Comparison of ENCODE assay signal across 7 mouse cellular contexts in genomic region chrX:8251789-8252333, GRCm38 (mm10). TPM values are rescaled to one million over a fixed set of nuclear protein-coding genes. Genes with fewer than 3 reads are reported as not detected.
DNase-seq lines count a peak whose midpoint lies in the region; ATAC-seq lines count a peak whose summit lies in the region.

No protein-coding gene starts in this region.

- H3K27ac ChIP-seq in forebrain, embryonic 11.5 days (ENCODE audit: low read depth, low read length): no peak overlapping the region
- H3K27ac ChIP-seq in liver, embryonic 11.5 days (ENCODE audit: low read depth, low read length): no peak overlapping the region
- H3K27ac ChIP-seq in stomach, embryonic 16.5 days (ENCODE audit: low read length): no peak overlapping the region

- peak overlapping the region; percentile 49 for H3K4me2 ChIP-seq in forebrain, embryonic 11.5 days (ENCODE audit: low read depth, low read length, severe bottlenecking)
- peak overlapping the region; percentile 71 for H3K4me2 ChIP-seq in liver, embryonic 11.5 days
- H3K4me2 ChIP-seq in stomach, embryonic 16.5 days (ENCODE audit: low read depth, low read length): peak overlapping the region; percentile 62

- no peaks in the 10 kb centered on the region for H3K4me1 ChIP-seq in forebrain, embryonic 11.5 days (replicated peaks; ENCODE audit: control insufficient read depth, insufficient read depth, low read length)
- H3K4me1 ChIP-seq in liver, embryonic 11.5 days (replicated peaks; ENCODE audit: control insufficient read depth, insufficient read depth, low read length): no peaks in the 10 kb centered on the region
- H3K4me1 ChIP-seq in stomach, embryonic 16.5 days (ENCODE audit: control insufficient read depth, insufficient read depth, low read length): 0 out of 2 replicates have a peak, but pooled peaks cover 3% of the 10 kb centered on the region

- intact Hi-C loops in left cerebral cortex, postnatal 36 days (cut with DNase I): loop anchor here (5.0 kb wide), 1 partner anchor 105 kb away; the partner anchor contains the start of gene Rbm3

- 15% methylated on average over 18 of the region's 18 CpGs for WGBS in forebrain, embryonic 11.5 days
- WGBS in liver, embryonic 11.5 days: 10% methylated on average over 18 of the region's 18 CpGs
- WGBS in stomach, embryonic 16.5 days: 18% methylated on average over 18 of the region's 18 CpGs

- ATAC-seq in forebrain, embryonic 11.5 days (replicated peaks; ENCODE audit: low FRiP score): peak; percentile 70; the same call in 1 of the 2 replicates
- ATAC-seq in liver, embryonic 11.5 days (replicated peaks; ENCODE audit: low FRiP score): peak; percentile 60
- ATAC-seq in stomach, embryonic 16.5 days (ENCODE audit: insufficient read depth, low FRiP score): peak; percentile 24; the same call in 1 of the 2 replicates

- no peaks in the 10 kb centered on the region for H3K9me3 ChIP-seq in forebrain, embryonic 11.5 days (ENCODE audit: control insufficient read depth, low read length)
- H3K9me3 ChIP-seq in liver, embryonic 11.5 days (ENCODE audit: control insufficient read depth, low read length): no peaks in the 10 kb centered on the region
- H3K9me3 ChIP-seq in stomach, embryonic 16.5 days (replicated peaks; ENCODE audit: control insufficient read depth, low read length): no peaks in the 10 kb centered on the region

- H3K9ac ChIP-seq in forebrain, embryonic 11.5 days (ENCODE audit: low read length): peak overlapping the region; percentile 71
- H3K9ac ChIP-seq in liver, embryonic 11.5 days (ENCODE audit: low read depth, low read length): peak overlapping the region; percentile 72
- H3K9ac ChIP-seq in stomach, embryonic 16.5 days (ENCODE audit: low read length): peak overlapping the region; percentile 76

- no peaks in the 10 kb centered on the region for H3K27me3 ChIP-seq in forebrain, embryonic 11.5 days (ENCODE audit: control insufficient read depth, insufficient read depth, low read length)
- H3K27me3 ChIP-seq in liver, embryonic 11.5 days (replicated peaks; ENCODE audit: control insufficient read depth, insufficient read depth, low read length): no peaks in the 10 kb centered on the region
- H3K27me3 ChIP-seq in stomach, embryonic 16.5 days (ENCODE audit: control insufficient read depth, insufficient read depth, low read length): no peaks in the 10 kb centered on the region

- H3K36me3 ChIP-seq in forebrain, embryonic 11.5 days (ENCODE audit: control insufficient read depth, insufficient read depth, low read length): no peaks in the 10 kb centered on the region
- H3K36me3 ChIP-seq in liver, embryonic 11.5 days (ENCODE audit: control insufficient read depth, insufficient read depth, low read length): no peaks in the 10 kb centered on the region
- no peaks in the 10 kb centered on the region for H3K36me3 ChIP-seq in stomach, embryonic 16.5 days (ENCODE audit: control insufficient read depth, insufficient read depth, low read length)

- peak overlapping the region; percentile 52 for H3K4me3 ChIP-seq in forebrain, embryonic 11.5 days (ENCODE audit: low read depth, low read length)
- peak overlapping the region; percentile 69 for H3K4me3 ChIP-seq in liver, embryonic 11.5 days (ENCODE audit: low read depth, low read length)
- H3K4me3 ChIP-seq in stomach, embryonic 16.5 days (replicated peaks; ENCODE audit: low read length): peak overlapping the region; percentile 65

- DNase-seq in ovary, postnatal 10 days (ENCODE audit: low spot score): peak; percentile 3
- no peak for DNase-seq in ovary, adult 18-20 months (ENCODE audit: low spot score)
- no peak for DNase-seq in forebrain, embryonic 11.5 days (ENCODE audit: low spot score)
- DNase-seq in liver, embryonic 11.5 days (ENCODE audit: low spot score): no peak
- no peak for DNase-seq in left cerebral cortex, postnatal 36 days (ENCODE audit: low spot score in 2 of 2)
- DNase-seq in kidney, postnatal 10 days: no peak

RNA-seq across cellular contexts. Expression of gene Ftsj1, which starts 0.3 kb away (rescaled TPM):
- 40.4 and 47.1 TPM in 2 replicates for polyA plus RNA-seq in forebrain, embryonic 11.5 days (2014; fragmentation: Nextera tagmentation; extraction: Ambion mirVana)
- polyA plus RNA-seq in liver, embryonic 11.5 days (2014; fragmentation: Nextera tagmentation; extraction: Ambion mirVana): 59.6 and 62.7 TPM in 2 replicates
- 35.1 and 39.1 TPM in 2 replicates for polyA plus RNA-seq in stomach, embryonic 16.5 days (2015; fragmentation: Nextera tagmentation; extraction: Ambion mirVana)
- total RNA-seq in left cerebral cortex, postnatal 36 days (2021): 10 to 100 TPM; 22.8 to 27.2 TPM

RNA-seq across cellular contexts. Expression of gene Slc38a5, which starts 19.1 kb away (rescaled TPM):
- 5.4 and 6.1 TPM in 2 replicates for polyA plus RNA-seq in forebrain, embryonic 11.5 days (2014; fragmentation: Nextera tagmentation; extraction: Ambion mirVana)
- 77.7 and 84.1 TPM in 2 replicates for polyA plus RNA-seq in liver, embryonic 11.5 days (2014; fragmentation: Nextera tagmentation; extraction: Ambion mirVana)
- polyA plus RNA-seq in stomach, embryonic 16.5 days (2015; fragmentation: Nextera tagmentation; extraction: Ambion mirVana): 26.0 and 31.3 TPM in 2 replicates
- total RNA-seq in left cerebral cortex, postnatal 36 days (2021): 1 to 10 TPM; 2.3 to 4.3 TPM

RNA-seq across cellular contexts. Expression of gene Porcn, which starts 45.5 kb away (rescaled TPM):
- polyA plus RNA-seq in forebrain, embryonic 11.5 days (2014; fragmentation: Nextera tagmentation; extraction: Ambion mirVana): 13.6 and 14.5 TPM in 2 replicates
- 2.4 and 2.8 TPM in 2 replicates for polyA plus RNA-seq in liver, embryonic 11.5 days (2014; fragmentation: Nextera tagmentation; extraction: Ambion mirVana)
- 13.8 and 15.9 TPM in 2 replicates for polyA plus RNA-seq in stomach, embryonic 16.5 days (2015; fragmentation: Nextera tagmentation; extraction: Ambion mirVana)
- total RNA-seq in left cerebral cortex, postnatal 36 days (2021): 10 to 100 TPM; 74.4 to 76.7 TPM

RNA-seq across cellular contexts. Expression of gene Ebp, which starts 58.5 kb away (rescaled TPM):
- 24.5 and 25.2 TPM in 2 replicates for polyA plus RNA-seq in forebrain, embryonic 11.5 days (2014; fragmentation: Nextera tagmentation; extraction: Ambion mirVana)
- 54.7 and 55.6 TPM in 2 replicates for polyA plus RNA-seq in liver, embryonic 11.5 days (2014; fragmentation: Nextera tagmentation; extraction: Ambion mirVana)
- 53.3 and 67.0 TPM in 2 replicates for polyA plus RNA-seq in stomach, embryonic 16.5 days (2015; fragmentation: Nextera tagmentation; extraction: Ambion mirVana)
- total RNA-seq in left cerebral cortex, postnatal 36 days (2021): 10 to 100 TPM; 33.5 to 35.9 TPM
